Mouse (Mus musculus) heart, adult 2 months (tissue): Measurements from ENCODE around the gene Rplp0.

Experiments used
- CTCF ChIP-seq: fragments of 200-600 bp; IDR thresholded peaks from 2 replicates; pipeline ENCODE4 v1.8.1; 2022; ENCODE audit warnings: antibody characterized with exemption, mild to moderate bottlenecking, moderate library complexity
- POLR2A ChIP-seq: fragments of 200-500 bp; IDR thresholded peaks from 2 replicates; pipeline ENCODE4 v1.6.1; 2011; ENCODE audit warnings: mild to moderate bottlenecking, low read depth, low read length, control low read depth; ENCODE audit not compliant: insufficient read depth

DNA sequence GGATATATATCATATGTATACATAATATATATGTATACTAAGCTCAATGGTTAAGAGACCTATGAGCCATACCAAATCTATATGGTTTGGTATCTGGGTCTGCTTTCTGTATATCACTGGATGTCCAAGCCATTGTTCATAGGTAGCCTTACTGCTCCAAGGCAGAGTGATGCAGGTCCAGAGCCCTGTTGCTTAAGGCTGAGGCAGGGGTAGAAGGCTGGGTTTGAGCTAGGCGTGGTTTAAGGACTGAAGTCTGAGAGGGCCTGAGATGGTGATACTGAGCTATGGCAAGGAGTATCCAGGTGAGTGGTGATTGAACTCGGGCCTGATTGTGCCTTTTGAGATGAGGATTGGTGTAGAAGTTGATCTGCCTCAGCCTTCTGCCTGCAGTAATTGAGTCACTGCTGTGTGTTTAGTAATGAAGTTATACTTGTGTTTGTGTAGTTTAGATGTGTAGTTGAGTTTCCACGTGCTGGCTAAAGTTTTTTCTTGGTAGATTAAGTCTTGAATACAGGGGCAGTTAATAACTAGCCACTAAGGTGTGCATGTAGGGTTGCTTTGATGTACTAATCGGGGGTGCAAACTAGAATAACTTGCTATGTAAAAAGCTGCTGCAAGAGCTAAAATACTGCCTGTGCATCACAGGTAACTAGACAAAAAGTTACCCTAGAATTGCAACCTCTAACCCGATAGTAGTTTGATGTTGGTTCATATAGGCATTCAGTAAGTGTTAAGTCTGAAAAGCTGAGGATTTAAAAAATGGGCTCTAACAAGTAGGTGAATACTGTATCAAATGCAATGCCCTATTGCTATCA is 4.7 kb downstream of the Rplp0 start:
- TF ChIP-seq CTCF (no peak), POLR2A (no peak)
